Mouse (Mus musculus) right cerebral cortex, postnatal 36 days (tissue): ENCODE results near the gene Dcn.

Source experiments
- DNase-seq, 2 experiments: peaks; one replicate each; pipeline ENCODE4 v3.0.0; 2022; ENCODE audit warnings: low spot score in 2 of 2, mixed read lengths in 1 of 2

Dcn gene

GRCm38 (mm10) chr10:97564957-97565856 is 85.8 kb downstream of the Dcn start, which contains the start of gene Lum:
Lum (plus strand) TSS chr10:97565128.
- DNase-seq: no peak

- DNase-seq: no peak
Measured at GRCm38 (mm10) chr10:97567489-97568135, 88.2 kb downstream of the Dcn start.
